Mouse (Mus musculus): ENCODE data around the gene Gpr83.
A peak's percentile ranks its signal among the peaks of the same experiment; 100 is the strongest.

The Gpr83 gene

DNA sequence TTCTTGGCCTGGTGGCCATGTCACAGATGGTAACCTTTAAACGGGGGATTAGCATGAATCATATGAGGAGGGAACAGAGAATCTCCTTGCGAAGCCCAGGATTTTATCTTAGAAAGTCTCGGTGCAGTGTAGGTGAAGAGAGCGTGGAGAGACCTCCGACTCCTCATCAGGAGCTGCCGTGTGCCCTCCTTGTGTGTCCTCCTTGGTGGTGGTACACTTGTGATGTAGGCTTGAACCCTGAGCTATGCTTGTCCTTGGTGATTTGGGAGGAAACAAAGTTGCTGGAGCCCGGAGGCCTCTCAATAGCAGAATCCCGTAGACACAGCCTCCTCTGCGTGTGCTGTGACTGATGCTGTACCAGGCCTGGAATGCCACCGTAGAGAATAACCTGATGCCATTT, 10.8 kb downstream of the Gpr83 start:
- DNase-seq, result no peak

DNA sequence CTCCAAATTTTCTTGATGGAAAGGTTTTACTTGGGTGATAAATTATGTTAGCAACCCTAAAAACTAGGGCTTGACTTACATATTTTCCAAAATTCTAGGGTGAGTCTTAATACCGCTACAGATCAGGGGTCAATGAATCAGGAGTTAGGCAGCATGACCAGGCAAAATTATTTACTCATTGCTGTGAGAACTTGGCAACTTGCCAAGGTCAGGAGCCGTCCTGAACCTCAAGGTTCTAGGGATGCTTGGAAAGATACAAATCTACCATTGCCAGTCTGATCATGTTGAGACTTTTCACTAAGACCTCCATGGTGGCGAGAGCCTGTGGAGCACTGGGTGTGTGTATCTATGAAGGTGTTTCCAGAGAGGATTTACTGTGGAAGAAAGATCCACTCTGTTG, 11.5 kb downstream of the Gpr83 start:
- no peak for DNase-seq

DNA sequence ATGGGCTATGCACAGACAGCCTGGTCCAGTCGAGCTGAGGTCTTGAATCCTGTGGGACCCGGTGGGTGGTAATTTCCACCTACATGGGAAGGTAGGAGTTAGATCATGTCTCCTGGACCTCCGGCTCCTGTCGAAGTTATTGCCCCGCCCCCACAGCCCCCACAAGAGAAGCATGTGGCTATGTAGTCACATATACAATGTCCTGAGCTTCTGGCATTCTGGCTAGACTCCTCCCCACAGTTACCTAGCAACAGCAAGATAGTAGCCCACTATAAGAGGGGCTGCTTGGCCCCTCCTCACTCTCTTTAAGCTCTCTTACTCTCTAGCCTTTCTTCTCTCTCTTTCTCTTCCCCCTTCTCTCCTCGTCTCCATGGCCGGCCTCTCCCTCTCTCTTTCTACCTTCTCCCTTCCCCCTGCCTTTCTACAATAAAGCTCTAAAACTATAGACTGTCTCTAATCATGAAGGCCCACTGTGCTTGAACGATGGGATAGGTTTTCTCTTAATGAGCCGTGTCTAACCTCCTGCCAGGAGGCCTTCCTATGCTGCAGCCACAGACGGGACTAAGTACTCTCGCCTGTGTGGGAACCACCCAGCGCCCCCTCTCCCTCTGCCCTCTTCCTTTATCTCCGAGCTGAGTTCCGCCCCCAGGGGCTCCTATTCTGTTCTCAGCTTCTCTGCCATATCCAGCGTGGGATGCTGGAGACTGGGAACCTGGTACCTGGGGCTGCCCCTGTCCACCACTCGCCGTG, 12.3 kb downstream of the Gpr83 start:
- DNase-seq, result no peak

DNA sequence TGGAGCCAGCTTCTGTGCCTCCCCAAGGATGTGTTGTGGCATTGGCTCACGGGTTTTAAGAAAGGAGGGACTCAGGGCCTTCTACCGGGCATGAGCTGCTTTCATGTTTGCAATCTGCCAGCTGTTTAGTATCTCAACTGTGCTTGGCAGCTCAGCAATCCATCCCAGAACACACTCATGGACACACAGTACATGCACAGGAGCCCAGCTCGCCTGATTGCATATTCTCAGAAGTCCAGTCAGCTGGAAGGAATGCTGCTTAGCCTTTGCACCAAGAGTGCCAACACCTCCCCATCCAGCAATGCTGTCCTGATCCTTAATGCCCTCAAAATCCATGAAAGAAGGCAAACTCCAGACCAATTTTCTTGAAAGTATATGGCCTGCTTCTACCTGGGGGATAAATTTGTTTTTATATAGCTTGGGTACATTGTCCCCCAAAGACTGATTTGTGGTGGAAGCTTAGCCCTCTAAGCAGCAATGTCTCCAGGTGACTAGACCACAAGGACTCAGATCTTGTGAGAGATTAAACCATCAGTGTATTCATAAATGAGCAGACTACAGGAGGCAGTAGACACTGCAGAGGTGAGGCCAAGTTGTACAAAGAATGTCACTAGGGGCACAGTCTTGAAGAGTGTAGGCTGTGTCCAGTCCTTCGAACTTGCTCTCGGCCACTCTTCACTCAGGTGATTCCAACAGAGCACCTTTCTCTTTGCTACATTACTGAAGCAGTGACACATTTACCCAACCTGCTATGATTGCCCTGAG, 15.9 kb downstream of the Gpr83 start:
- no peak for DNase-seq

DNA sequence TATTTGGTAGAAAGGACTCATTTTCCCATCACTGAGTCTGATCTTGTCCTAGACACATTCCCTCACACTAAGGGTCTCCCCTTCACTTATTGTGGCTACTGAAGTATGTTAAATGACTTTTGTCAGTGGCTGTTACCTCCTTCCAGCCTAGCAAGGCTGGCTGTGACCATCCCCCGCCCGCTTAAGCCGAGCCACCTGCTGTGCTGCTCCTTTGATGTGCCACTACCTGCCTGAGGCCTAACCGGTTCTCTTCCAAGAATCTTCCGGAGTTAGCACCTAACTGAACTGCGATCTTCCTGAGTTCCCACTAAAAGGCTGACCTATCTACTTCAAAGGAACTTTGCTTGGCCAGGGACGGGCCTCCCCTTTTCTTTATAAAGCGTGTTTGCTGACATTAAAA, 16.6 kb downstream of the Gpr83 start:
- DNase-seq, result peak; percentile 41

DNA sequence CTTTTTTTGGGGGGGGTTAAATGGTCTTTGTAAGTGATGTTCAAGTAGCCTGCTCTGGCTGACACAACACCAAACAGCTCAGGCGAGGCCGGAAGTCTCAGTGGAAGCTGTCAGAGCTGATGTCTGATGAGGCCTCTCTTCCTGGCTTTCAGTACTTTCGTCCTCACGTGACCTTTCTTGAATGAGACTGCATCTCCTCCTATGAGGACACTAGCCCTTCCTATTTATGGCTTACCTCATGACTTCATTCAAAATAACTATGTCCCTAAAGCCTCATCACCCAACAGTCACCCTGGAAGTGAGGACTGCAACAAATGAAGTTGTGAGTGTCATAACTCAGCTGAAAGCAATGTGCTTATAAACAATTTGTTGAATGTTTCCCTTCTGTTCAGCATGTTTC, 24.6 kb downstream of the Gpr83 start:
- DNase-seq, result no peak

DNA sequence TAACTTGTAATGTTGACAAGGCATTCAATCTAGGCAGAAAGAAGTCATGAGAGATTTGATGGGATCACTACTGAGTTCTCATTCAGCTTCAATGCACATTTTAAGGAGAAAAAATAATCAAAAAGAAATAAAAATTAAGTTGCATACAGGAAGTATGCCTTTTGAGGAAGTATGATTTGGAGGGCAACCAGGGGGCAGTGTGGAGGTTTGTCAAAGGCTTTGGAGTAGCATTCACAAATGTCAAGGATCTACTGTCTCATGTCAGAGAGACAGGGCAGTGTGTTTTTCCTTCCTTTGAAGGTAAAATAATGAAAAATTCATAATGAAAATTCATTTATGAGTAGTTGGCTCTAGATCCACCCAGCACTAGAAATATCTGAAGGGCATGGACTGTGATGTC, 25.1 kb downstream of the Gpr83 start:
- DNase-seq, result peak; percentile 61

DNA sequence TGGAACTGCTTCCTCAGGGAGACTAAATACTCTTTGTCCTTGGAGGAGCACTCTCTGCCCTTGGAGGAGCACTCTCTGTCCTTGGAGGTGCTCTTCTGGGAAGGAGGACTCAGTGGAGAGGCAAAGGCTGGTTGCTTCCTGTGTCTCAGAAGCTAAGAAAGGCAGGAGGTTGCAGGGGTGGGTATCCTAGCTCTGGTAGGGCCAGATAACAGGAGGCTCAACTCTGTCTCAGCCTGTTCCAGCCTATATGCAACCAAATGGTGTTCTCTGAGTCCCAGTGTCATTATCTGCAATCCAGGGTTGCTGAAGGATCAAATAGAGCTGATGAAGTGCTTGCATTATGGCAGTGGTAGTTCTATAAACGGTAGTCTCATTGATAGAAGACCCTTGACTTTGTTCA, 25.9 kb downstream of the Gpr83 start:
- no peak for DNase-seq

DNA sequence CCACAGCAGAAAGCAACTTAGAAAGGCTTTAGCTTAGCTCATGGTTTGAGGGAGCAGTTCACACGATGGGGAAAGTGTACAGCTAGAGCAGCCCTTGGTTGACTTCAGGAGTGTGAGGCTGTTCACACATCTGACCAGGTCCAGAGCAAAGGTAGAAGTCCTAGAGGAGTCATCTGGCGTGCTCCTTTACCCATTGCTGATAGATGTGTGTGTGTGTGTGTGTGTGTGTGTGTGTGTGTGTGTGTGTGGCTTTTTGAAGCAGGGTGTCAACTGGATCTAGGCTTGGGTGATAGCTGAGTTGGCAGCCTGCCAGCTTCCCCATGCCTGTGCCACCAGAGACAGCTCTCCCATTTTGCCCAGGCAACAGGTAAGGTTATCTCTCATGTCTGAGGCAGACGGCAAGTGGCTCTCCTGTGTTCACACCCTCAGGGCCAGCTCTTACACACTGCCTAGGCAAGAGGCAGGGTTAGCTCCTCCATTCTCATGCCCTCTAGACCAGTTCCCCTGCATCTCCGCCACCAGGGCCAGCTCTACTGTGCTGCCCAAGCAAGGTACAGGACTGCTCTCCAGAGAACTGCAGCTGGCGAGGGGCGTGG, 27.9 kb downstream of the Gpr83 start:
- no peak for DNase-seq

DNA sequence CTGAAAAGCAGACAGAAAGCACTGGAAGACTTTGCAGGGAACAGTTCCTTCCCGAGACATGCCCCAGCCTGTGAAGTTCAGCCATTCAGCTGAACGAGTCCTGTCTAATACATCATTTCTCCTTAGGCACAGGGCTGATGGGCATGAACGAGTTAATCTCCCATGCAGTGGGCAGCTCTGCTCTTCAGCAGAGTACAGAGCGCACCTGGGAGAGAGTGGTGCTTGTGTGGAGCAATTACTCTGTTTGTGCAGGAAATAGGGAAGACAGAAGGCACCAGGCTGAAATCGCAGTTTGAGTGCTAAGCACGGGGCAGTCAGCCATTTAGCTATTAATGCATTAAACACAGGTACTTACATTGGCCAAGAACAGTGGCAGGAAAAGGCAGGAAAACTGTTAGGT, 28.7 kb downstream of the Gpr83 start:
- DNase-seq, result no peak

DNA sequence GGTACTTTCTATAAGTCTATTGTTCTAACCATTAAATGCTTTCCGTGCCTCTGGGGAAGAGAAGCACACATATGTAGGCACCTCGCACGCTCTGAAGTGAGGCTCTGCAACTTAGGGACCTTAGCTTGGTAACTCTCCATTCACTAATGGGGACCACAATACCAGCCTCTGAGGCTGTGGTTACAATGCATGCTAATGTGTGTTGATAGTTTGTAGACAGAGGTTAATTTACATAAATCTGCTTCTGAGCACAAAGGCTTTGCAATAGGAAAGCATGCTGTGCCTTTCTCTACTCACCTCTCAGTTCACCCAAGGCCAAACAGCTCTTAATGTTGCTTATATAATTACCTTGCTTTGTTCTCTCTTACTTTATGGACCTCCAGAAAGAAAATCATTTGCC, 30.7 kb downstream of the Gpr83 start:
- no peak for DNase-seq

DNA sequence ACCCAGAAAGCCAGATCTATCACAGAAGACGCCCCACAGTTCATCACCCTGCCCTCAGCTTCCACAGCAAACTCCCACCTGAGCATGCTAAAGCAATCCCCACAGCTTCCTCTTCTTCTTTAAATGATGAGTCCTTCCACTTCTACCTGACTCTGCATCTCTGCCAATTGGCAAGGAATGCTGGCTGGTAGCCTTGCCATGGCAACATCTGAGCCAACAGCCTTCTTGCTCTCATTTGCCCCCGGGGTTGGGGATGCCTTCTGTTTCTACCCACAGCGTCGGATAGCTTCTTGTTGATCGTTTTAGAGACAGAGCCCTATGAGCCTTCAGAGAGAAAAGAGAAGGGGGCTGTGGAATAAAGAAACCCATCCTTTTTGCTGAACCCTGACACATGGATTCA, 31.9 kb downstream of the Gpr83 start:
- DNase-seq, result no peak

DNA sequence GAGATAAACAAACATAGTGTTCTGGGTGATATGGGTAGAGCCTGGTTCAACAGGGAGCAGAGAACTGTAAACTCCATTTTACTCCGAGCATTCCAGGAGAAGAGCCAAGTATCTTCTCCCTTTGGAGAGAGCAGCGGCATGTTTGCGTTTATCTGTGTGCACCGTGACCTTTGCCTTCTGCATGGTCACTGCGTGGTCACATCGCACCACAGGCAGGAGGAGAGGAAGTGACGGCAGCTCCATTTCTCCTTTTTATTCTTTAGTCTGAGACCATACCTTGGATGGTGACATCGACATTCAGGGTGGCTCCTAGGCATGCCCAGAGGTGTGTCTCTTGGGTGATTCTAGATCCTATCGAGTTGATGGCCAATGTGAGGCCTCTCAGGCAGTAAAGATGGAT, 33.4 kb downstream of the Gpr83 start:
- DNase-seq, result no peak

DNA sequence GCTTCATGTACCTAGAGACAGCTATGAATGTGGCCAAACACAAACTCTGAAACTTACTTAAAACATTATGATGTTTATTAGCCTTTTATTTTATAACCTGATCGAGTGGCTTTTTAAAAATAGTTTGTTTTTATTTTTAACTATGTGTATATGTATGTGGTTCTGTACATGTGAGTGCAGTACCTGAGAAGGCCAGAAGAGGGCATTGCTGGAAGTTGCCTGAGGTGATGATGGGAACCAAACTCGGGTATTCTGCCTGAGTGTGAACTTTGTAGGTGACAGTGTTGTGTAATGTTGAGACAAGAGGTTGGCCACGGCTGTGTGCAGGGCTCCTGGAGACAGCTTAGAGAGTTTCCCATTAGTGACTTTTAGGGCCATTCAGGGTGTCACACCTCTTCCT, 34.6 kb downstream of the Gpr83 start:
- DNase-seq, result no peak

DNA sequence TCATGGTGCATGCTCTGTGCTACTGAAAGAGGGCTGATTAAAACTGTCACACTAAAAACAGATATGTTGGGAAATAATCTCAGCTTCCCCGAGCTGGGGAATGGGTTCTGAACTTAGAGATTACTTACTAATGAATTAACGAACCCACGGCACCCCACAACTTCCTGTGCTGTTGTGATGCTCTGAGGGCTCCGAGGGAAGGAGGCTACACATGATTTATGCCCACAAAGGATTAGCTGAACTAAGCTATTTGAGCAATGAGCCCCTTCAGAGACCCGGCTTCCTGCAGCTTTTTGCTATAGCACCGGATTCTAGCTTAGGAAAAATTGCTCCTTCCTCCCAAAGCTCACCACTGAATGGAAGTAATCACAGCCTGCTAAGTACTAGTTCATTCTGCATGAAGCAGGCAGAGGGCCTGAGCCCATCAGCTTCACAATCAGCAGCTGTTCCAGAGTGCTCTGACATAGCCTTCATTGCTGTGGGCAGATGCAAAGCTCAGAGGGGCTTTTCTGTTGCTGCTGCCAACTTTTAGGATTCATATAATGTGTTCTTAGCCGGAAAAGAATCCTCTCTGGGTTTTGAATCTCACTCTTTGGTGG, 35.3 kb downstream of the Gpr83 start:
- DNase-seq, result no peak

DNA sequence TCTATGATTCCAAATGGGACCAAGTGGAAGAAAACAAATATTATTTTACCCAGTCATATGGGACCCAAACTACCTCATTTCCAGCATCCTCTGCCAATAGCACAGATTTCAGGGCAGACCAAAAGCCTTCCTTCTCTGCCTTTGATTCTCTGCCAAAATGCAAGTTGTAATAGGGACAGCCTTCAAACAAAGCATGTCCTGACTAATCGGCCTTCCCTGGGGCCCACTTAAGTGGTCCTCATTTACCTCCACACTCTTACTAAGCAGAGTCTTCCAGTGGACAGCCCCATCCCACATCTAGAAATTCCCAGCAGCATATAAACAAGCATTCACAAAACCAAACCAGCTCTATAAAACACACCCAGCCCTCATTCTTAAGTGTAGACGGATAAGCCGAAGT, 37.1 kb downstream of the Gpr83 start:
- DNase-seq, result no peak

DNA sequence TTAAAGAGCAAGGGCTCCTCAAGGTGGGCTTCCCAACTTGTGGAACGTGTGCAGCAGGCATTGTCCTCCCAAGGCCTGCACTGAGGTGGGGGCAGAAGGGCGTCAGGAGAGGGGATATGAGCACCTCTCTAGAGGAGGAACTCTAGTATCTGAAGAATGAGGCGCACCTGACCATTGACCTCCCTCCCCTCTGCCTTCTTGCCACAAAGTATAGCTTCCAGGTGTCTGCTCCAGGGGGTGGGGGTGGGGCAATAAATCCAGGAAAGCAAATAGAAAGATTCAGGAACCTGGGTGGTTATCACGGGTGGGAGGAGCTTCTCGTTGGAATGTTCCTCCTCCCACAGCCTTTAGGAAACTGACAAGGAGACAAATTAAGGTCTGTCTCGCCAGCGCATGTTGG, 41.7 kb downstream of the Gpr83 start:
- no peak for DNase-seq

DNA sequence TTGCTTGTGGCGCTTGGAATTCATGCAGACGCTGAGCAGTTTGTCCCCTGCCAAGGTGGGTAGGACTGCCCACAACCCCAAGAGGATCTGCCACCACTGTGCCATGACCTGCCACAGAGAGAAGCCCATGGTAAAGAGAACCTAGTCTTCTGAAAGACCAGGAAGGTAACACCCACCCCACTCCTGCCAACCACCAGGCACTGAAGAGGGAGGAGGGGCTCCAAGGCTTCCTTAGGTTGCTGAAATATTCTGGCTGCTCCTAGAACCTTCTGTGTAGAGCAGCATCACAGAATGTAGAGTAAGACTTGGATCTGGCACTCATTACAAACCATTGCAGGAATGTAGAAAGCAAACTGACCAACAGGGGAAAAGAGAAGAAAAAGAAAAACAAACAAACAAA, 42.4 kb downstream of the Gpr83 start:
- DNase-seq, result no peak

DNA sequence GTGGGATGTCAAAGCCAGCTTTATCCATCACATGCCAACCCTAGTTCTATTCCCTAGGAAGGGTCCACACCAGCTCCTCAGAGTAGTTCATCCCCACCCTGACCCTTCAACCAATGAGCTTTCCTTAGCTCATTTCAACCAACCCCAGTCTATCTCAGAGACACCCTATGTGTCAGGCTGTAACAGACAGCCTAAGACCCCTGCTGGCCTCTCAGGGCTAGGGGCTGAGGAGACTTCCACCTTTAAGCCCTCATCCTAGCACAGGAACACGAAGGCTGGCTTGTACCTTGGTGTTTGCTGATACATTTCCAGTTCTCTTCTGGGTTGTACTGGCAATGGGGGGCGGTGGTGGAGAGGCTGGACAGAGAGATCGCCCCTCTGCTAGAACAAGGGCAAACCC, 43.0 kb downstream of the Gpr83 start:
- DNase-seq, result no peak

DNA sequence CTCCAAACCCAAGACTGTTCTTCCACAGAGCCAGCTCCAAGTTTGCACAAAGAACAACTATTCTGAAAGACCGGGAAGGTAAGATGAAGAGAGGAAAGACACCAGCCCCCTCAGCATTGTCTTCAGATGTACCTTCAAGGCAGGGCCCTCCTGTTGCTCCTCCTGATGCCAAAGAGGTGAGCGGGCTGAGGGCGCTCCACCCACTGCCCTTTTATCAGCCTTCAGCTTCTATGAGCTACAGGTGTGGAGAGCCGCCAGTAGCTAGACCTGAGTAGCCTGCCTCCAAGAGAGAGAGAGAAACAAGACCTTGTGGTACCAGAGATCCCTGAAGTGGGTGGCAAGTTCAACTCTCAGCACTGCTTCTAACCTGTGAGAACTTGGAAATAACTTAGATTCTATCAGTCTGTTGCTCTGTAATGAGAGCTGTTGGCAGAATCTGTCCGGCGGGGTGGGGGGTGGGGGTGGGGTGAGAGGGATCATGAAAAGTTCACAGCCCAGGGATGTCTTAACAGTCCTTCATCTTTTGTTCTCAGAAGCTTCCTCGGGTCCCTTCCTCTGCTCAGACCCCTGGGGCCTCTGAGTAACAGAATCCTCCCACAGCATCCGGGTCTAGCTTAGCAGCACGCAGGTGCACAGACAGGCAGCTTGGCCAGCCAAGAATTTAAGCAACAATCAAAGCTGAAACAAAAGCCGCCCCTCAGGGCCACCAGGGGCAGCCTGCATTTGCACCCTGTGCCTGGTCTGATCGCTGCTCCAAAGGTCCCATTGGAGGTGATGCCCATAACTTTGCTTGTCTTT, 43.8 kb downstream of the Gpr83 start, which contains the start of gene Izumo1r:
Izumo1r (minus strand) TSS at position 369 of the 798 bp plus-strand sequence.
- DNase-seq, result peak; percentile 77

DNA sequence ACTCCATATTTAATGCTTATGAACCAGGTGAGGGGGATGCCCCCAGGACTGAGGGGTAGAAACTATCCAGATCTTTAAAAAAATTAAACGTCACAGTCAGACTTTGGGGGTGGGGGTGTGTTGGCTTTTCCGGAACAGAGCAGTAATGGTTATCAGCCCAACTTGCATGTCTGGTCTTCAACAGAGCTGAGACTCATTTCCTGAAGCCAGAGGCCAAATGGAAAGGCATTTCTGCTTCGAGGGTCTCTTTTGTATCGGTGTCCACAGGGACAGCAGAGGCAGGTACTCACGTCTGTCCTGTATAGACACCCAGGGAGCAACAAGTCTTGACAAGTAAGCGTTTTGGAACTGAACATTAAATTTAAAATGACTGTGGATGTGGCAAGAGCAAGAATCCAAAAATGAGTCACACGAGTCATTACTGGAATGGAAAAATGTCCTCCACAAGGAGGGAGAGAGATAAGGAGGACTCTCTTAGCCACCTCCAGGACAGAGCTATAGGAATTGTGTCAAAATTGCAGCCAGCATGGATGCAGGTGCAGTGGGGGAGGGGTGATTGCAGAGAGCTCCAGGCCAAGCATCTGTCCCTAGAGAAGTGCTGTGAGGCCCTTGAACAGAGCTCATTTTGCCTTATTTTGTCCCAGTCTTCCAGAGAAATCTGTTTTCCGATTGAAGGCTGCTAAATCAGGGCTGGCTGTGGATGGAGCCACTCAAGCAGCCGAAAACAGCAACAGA, 44.9 kb downstream of the Gpr83 start:
- DNase-seq, result peak; percentile 57

DNA sequence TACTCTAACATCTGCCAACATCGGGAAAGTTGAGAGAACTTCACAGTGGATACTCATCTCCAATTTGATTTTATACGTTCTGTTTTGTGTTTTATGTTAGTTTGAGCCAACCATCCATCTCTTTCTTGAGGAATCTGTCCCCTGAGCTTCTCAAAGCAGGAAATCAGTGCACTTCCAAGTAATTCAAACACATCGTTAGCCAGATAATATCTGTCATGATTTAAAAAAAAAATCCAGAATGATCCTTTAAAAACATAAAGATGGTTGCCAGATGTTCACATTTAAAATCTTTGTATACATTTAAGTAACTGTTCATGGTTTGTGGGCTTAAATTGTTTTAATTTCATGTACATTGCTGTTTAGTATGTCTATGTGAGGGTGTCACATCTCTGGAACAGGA, 45.9 kb downstream of the Gpr83 start:
- DNase-seq, result no peak
